Mouse (Mus musculus) ES-Bruce4 (cell line): Measurements from ENCODE around the gene Slfn3. TPM values are rescaled to one million over a fixed set of nuclear protein-coding genes. Genes with fewer than 3 reads are reported as not detected.

ENCODE experiments used
- H3K27ac ChIP-seq: 2 replicates; pipeline ENCODE4 v1.5.1; 2012; ENCODE audit warnings: low read length, inconsistent platforms; ENCODE audit not compliant: insufficient read depth
- H3K27me3 ChIP-seq: 2 replicates; pipeline ENCODE4 v1.6.1; 2012; ENCODE audit warnings: mild to moderate bottlenecking, low read length, inconsistent platforms; ENCODE audit not compliant: control insufficient read depth, poor library complexity, insufficient read depth, severe bottlenecking
- H3K36me3 ChIP-seq: 2 replicates; pipeline ENCODE4 v1.6.1; 2012; ENCODE audit warnings: inconsistent platforms, mild to moderate bottlenecking, low read length, moderate library complexity; ENCODE audit not compliant: control insufficient read depth, poor library complexity, insufficient read depth, severe bottlenecking
- H3K4me1 ChIP-seq: one replicate; pipeline ENCODE4 v1.8.1; 2011; ENCODE audit warnings: low read length; ENCODE audit not compliant: control insufficient read depth, insufficient read depth
- H3K4me3 ChIP-seq: 2 replicates; pipeline ENCODE4 v1.5.1; 2011; ENCODE audit warnings: low read depth, mild to moderate bottlenecking, low read length
- H3K9ac ChIP-seq: 2 replicates; pipeline ENCODE4 v1.6.1; 2012; ENCODE audit warnings: low read depth, mild to moderate bottlenecking, inconsistent platforms; ENCODE audit not compliant: poor library complexity, severe bottlenecking
- H3K9me3 ChIP-seq: replicated peaks from 2 replicates; pipeline ENCODE4 v1.6.1; 2012; ENCODE audit warnings: mild to moderate bottlenecking, low read length, inconsistent platforms; ENCODE audit not compliant: control insufficient read depth, poor library complexity, insufficient read depth, severe bottlenecking
- CTCF ChIP-seq: IDR thresholded peaks from one replicate; pipeline ENCODE4 v1.8.1; 2011; ENCODE audit warnings: low read depth, low read length
- EP300 ChIP-seq: IDR thresholded peaks from 2 replicates; pipeline ENCODE4 v1.6.1; 2011; ENCODE audit warnings: low read depth, low read length; ENCODE audit not compliant: insufficient read depth
- POLR2A ChIP-seq: IDR thresholded peaks from one replicate; pipeline ENCODE4 v1.8.1; 2011; ENCODE audit warnings: low read length; ENCODE audit not compliant: insufficient read depth
- polyA plus RNA-seq: library from polyadenylated mRNA; stranded (reverse); fragments of >200 nt; gene quantifications from 2 replicates; pipeline ENCODE4 v1.2.4, GENCODE M21; 2011; ENCODE audit warnings: low read depth; ENCODE audit not compliant: missing spikeins, insufficient read depth, insufficient read length

Gene Slfn3
- polyA plus RNA-seq, 1 experiment: 1.2 TPM

- Histone ChIP-seq H3K27ac (no peak overlapping the region), H3K36me3 (no peaks in the 10 kb centered on the region), H3K9ac (no peak overlapping the region), H3K4me1 (no peaks in the 10 kb centered on the region), H3K9me3 (no peaks in the 10 kb centered on the region), H3K27me3 (no peaks in the 10 kb centered on the region), H3K4me3 (no peak overlapping the region)
- no peak for TF ChIP-seq EP300
- TF ChIP-seq POLR2A: no peak
These were observed 71.5 kb downstream of the Slfn3 start for GRCm38 (mm10) chr11:83262673-83263072.

- H3K27ac ChIP-seq: no peak overlapping the region
- H3K4me3 ChIP-seq: no peak overlapping the region
- no peaks in the 10 kb centered on the region for H3K27me3 ChIP-seq
- no peaks in the 10 kb centered on the region for H3K36me3 ChIP-seq
- no peaks in the 10 kb centered on the region for H3K4me1 ChIP-seq
- no peak overlapping the region for H3K9ac ChIP-seq
- no peaks in the 10 kb centered on the region for H3K9me3 ChIP-seq
- no peak for TF ChIP-seq EP300
- no peak for TF ChIP-seq CTCF
- TF ChIP-seq POLR2A: no peak
These were observed 72.0 kb downstream of the Slfn3 start for GRCm38 (mm10) chr11:83263146-83263545.

Other genes with a start within 250 kb of the Slfn3 start
- 3.7 and 4.2 TPM in 2 replicates for gene Slfn5, start 240.0 kb upstream of the Slfn3 start, polyA plus RNA-seq
- 4.0 and 5.4 TPM in 2 replicates for gene Slfn9, start 199.5 kb upstream of the Slfn3 start, polyA plus RNA-seq
- not detected in 2 replicates for gene Slfn8, start 170.5 kb upstream of the Slfn3 start, polyA plus RNA-seq
- gene Slfn2, start 126.2 kb upstream of the Slfn3 start, polyA plus RNA-seq: 0.62 TPM in 1 of 2 replicates, not detected in the other
- gene Slfn1, start 74.5 kb upstream of the Slfn3 start, polyA plus RNA-seq: not detected in 2 replicates
- not detected in 2 replicates for gene Slfn4, start 16.1 kb upstream of the Slfn3 start, polyA plus RNA-seq
- not detected in 2 replicates for gene Slfn14, start 95.4 kb downstream of the Slfn3 start, polyA plus RNA-seq
- gene Ap2b1, start 107.7 kb downstream of the Slfn3 start, polyA plus RNA-seq: 190 and 196 TPM in 2 replicates
- 10.4 and 11.8 TPM in 2 replicates for gene Pex12, start 111.3 kb downstream of the Slfn3 start, polyA plus RNA-seq
- gene Rasl10b, start 217.8 kb downstream of the Slfn3 start, polyA plus RNA-seq: 1.1 and 1.6 TPM in 2 replicates
- gene Gas2l2, start 238.1 kb downstream of the Slfn3 start, polyA plus RNA-seq: not detected in 2 replicates
- not detected in 2 replicates for gene 1700020L24Rik, start 246.3 kb downstream of the Slfn3 start, polyA plus RNA-seq